Comparison of ENCODE assay signal across 22 mouse cellular contexts in genomic region chr12:33184137-33184536, GRCm38 (mm10).
"Had no signal": no experiment of that assay in that cellular context is flagged by ENCODE, and none has a peak within 500 bp of the region (broad histone marks: within the 10 kb centered on the region; RNA-seq: fewer than 3 reads in every experiment).

No protein-coding gene starts in this region.

- H3K4me2 ChIP-seq: limb, embryonic 13.5 days; lung, embryonic 15.5 days; midbrain, embryonic 12.5 days; midbrain, embryonic 15.5 days; neural tube, embryonic 12.5 days; neural tube, embryonic 15.5 days had no signal

- H3K4me3 ChIP-seq: layer of hippocampus, adult 2 months; limb, embryonic 10.5 days; limb, embryonic 13.5 days; lung, embryonic 15.5 days; midbrain, embryonic 12.5 days; midbrain, embryonic 15.5 days; neural tube, embryonic 12.5 days; neural tube, embryonic 15.5 days had no signal

- H3K4me1 ChIP-seq: neural tube, embryonic 12.5 days had no signal

- H3K9ac ChIP-seq: limb, embryonic 13.5 days; lung, embryonic 15.5 days; midbrain, embryonic 12.5 days; midbrain, embryonic 15.5 days; neural tube, embryonic 12.5 days; neural tube, embryonic 15.5 days had no signal

- H3K27me3 ChIP-seq: limb, embryonic 13.5 days; lung, embryonic 15.5 days; midbrain, embryonic 12.5 days; midbrain, embryonic 15.5 days; neural tube, embryonic 12.5 days; neural tube, embryonic 15.5 days had no signal

- H3K9me3 ChIP-seq: limb, embryonic 10.5 days; limb, embryonic 13.5 days; lung, embryonic 15.5 days; midbrain, embryonic 12.5 days; midbrain, embryonic 15.5 days; neural tube, embryonic 12.5 days; neural tube, embryonic 15.5 days had no signal

- DNase-seq: kidney, adult 9 months; kidney, postnatal 14 days; layer of hippocampus, adult 9-11 months; lung, adult 18-20 months; lung, postnatal 10 days; lung, postnatal 4 days; right cerebral cortex, adult 18-20 months; right cerebral cortex, postnatal 14 days; right cerebral cortex, postnatal 4 days; thymus, adult 2 months; thymus, postnatal 14 days; thymus, postnatal 4 days had no signal

- H3K36me3 ChIP-seq: limb, embryonic 10.5 days; limb, embryonic 13.5 days; lung, embryonic 15.5 days; midbrain, embryonic 12.5 days; midbrain, embryonic 15.5 days; neural tube, embryonic 12.5 days; neural tube, embryonic 15.5 days had no signal

- H3K27ac ChIP-seq: hindbrain, postnatal 0 days; layer of hippocampus, adult 2 months; limb, embryonic 10.5 days; limb, embryonic 13.5 days; lung, embryonic 15.5 days; midbrain, embryonic 12.5 days; midbrain, embryonic 15.5 days; neural tube, embryonic 12.5 days; neural tube, embryonic 15.5 days; stomach, postnatal 0 days had no signal

- ATAC-seq: hindbrain, postnatal 0 days; midbrain, embryonic 15.5 days had no signal
